Mouse (Mus musculus) induced T-regulatory cell, adult 2 months (primary cell): Measurements from ENCODE around the gene Gm10401.

Experiments used
- DNase-seq: peaks from one replicate; pipeline ENCODE4 v3.0.0-alpha.2; 2012; ENCODE audit warnings: low read depth

The Gm10401 gene

GRCm38 (mm10) chr5:115098195-115098594 is at the start of gene Gm10401:
TSS of gene Gm10401 (minus strand) at chr5:115098295.
- DNase-seq = no peak

- no peak for DNase-seq
Measured at GRCm38 (mm10) chr5:115147388-115147787, 49.3 kb upstream of the Gm10401 start.

GRCm38 (mm10) chr5:115146747-115147130 is 48.6 kb upstream of the Gm10401 start:
- DNase-seq = no peak

- no peak for DNase-seq
Measured at GRCm38 (mm10) chr5:115145976-115146746, 48.1 kb upstream of the Gm10401 start.

- no peak for DNase-seq
Measured at GRCm38 (mm10) chr5:115145253-115145968, 47.3 kb upstream of the Gm10401 start.

GRCm38 (mm10) chr5:115144471-115144870 is 46.4 kb upstream of the Gm10401 start:
- DNase-seq = no peak

- DNase-seq = no peak
Measured at GRCm38 (mm10) chr5:115143552-115143951, 45.5 kb upstream of the Gm10401 start.

- DNase-seq = no peak
Measured at GRCm38 (mm10) chr5:115142166-115142697, 44.1 kb upstream of the Gm10401 start.

- DNase-seq = no peak
Measured at GRCm38 (mm10) chr5:115140726-115141125, 42.6 kb upstream of the Gm10401 start.

- DNase-seq = no peak
Measured at GRCm38 (mm10) chr5:115139124-115139523, 41.0 kb upstream of the Gm10401 start.

- peak; percentile 94 for DNase-seq
Measured at GRCm38 (mm10) chr5:115134234-115135165, 36.4 kb upstream of the Gm10401 start, which contains the start of gene Unc119b. TSS of gene Unc119b (minus strand) at chr5:115134975.

- DNase-seq = peak; percentile 68
Measured at GRCm38 (mm10) chr5:115133358-115134066, 35.4 kb upstream of the Gm10401 start.

- peak; percentile 81 for DNase-seq
Measured at GRCm38 (mm10) chr5:115132465-115132864, 34.4 kb upstream of the Gm10401 start.

GRCm38 (mm10) chr5:115129328-115129727 is 31.2 kb upstream of the Gm10401 start:
- DNase-seq = no peak

GRCm38 (mm10) chr5:115127421-115128179 is 29.5 kb upstream of the Gm10401 start:
- no peak for DNase-seq

GRCm38 (mm10) chr5:115126578-115127312 is 28.6 kb upstream of the Gm10401 start:
- DNase-seq = peak; percentile 58

- peak; percentile 87 for DNase-seq
Measured at GRCm38 (mm10) chr5:115125211-115125871, 27.2 kb upstream of the Gm10401 start.

GRCm38 (mm10) chr5:115124690-115125089 is 26.6 kb upstream of the Gm10401 start:
- DNase-seq = no peak

GRCm38 (mm10) chr5:115120978-115121377 is 22.9 kb upstream of the Gm10401 start:
- no peak for DNase-seq
